Mouse (Mus musculus) heart, embryonic 14.5 days (tissue): ENCODE data around the gene Rnf24. TPM values are rescaled to one million over a fixed set of nuclear protein-coding genes. Genes with fewer than 3 reads are reported as not detected.
"Not testable (repeated sequence)": the region's sequence is repeated elsewhere in the genome, so short reads cannot be mapped to it uniquely, and the experiment has no call there.

Experiments
- ATAC-seq: fragments of 200-750 bp; cut with Nextera tagmentation; 2 replicates; pipeline ENCODE4 v1.8.0; 2017; ENCODE audit warnings: low read depth, moderate TSS enrichment; ENCODE audit not compliant: insufficient number of reproducible peaks, insufficient read depth, low FRiP score
- H3K27ac ChIP-seq, 2 experiments: fragments of 200-500 bp in 1 of 2; fragments of 300-500 bp in 1 of 2; sonication (generic) in 1 of 2; replicated peaks in 1 of 2; 2 replicates each; pipeline ENCODE4 v1.5.1; 2012 to 2014; ENCODE audit warnings: low read depth in 2 of 2, low read length in 2 of 2, control low read depth in 1 of 2, mild to moderate bottlenecking in 1 of 2, mixed read lengths in 1 of 2; ENCODE audit not compliant: control insufficient read depth in 1 of 2, insufficient read depth in 1 of 2
- H3K27me3 ChIP-seq: fragments of 300-500 bp; sonication (generic); 2 replicates; pipeline ENCODE4 v1.6.1; 2014; ENCODE audit warnings: mild to moderate bottlenecking, low read length, control low read depth; ENCODE audit not compliant: control insufficient read depth, insufficient read depth
- H3K36me3 ChIP-seq: fragments of 300-500 bp; sonication (generic); 2 replicates; pipeline ENCODE4 v1.6.1; 2014; ENCODE audit warnings: mild to moderate bottlenecking, control low read depth, low read length, mixed read lengths; ENCODE audit not compliant: control insufficient read depth, insufficient read depth
- H3K4me1 ChIP-seq, 2 experiments: fragments of 200-500 bp in 1 of 2; fragments of 300-500 bp in 1 of 2; sonication (generic) in 1 of 2; 2 replicates each; pipeline ENCODE4 v1.6.1; 2012 to 2014; ENCODE audit warnings: low read length in 2 of 2, control low read depth in 1 of 2, mixed read lengths in 1 of 2; ENCODE audit not compliant: control insufficient read depth in 2 of 2, insufficient read depth in 2 of 2
- H3K4me2 ChIP-seq: fragments of 300-500 bp; sonication (generic); 2 replicates; pipeline ENCODE4 v1.6.1; 2014; ENCODE audit warnings: mild to moderate bottlenecking, low read length
- H3K4me3 ChIP-seq, 2 experiments: fragments of 200-500 bp in 1 of 2; fragments of 300-500 bp in 1 of 2; sonication (generic) in 1 of 2; 2 replicates each; pipeline ENCODE4 v1.5.1; 2012 to 2014; ENCODE audit warnings: low read length in 2 of 2, mild to moderate bottlenecking in 2 of 2, control low read depth in 1 of 2, low read depth in 1 of 2, moderate library complexity in 1 of 2; ENCODE audit not compliant: control insufficient read depth in 1 of 2, insufficient read depth in 1 of 2
- H3K9ac ChIP-seq: fragments of 300-500 bp; sonication (generic); 2 replicates; pipeline ENCODE4 v1.6.1; 2014; ENCODE audit warnings: mild to moderate bottlenecking, low read length
- H3K9me3 ChIP-seq: fragments of 300-500 bp; sonication (generic); 2 replicates; pipeline ENCODE4 v1.6.1; 2016; ENCODE audit warnings: low read length, control low read depth; ENCODE audit not compliant: control insufficient read depth
- WGBS: fragments of 180-500 bp; shearing (Covaris S2); extraction: QIAGEN DNeasy Blood & Tissue Kit; methylation state at CpG from one replicate; pipeline ENCODE4 v1.1.7; 2014; 5-methylcytosine and 5-hydroxymethylcytosine counted together
- polyA plus RNA-seq: library from polyadenylated mRNA; unstranded; fragments of >200 nt; fragmentation: Nextera tagmentation; extraction: Ambion mirVana; gene quantifications from 2 replicates; pipeline ENCODE4 v1.2.1, GENCODE M21; 2014

The Rnf24 gene
- polyA plus RNA-seq, 1 experiment from 2014 or later, result 2.0 TPM

GRCm38 (mm10) chr2:131309296-131309695 is 43.4 kb downstream of the Rnf24 start:
- Histone ChIP-seq H3K4me2 (no peak overlapping the region), H3K9ac (no peak overlapping the region), H3K4me3 (no peak overlapping the region), H3K4me1 (no peaks in the 10 kb centered on the region), H3K9me3 (no peaks in the 10 kb centered on the region), H3K27me3 (no peaks in the 10 kb centered on the region), H3K36me3 (0 out of 2 replicates have a peak, but pooled peaks cover under 1% of the 10 kb centered on the region), H3K27ac (no peak overlapping the region)
- 57% methylated on average over 6 of the region's 6 CpGs for WGBS
- no peak for ATAC-seq

GRCm38 (mm10) chr2:131307822-131308221 is 44.9 kb downstream of the Rnf24 start:
- ATAC-seq, result no peak
- Histone ChIP-seq H3K36me3 (peaks cover 12% of the 10 kb centered on the region; the same call in 1 of the 2 replicates), H3K9me3 (no peaks in the 10 kb centered on the region), H3K9ac (no peak overlapping the region), H3K4me2 (no peak overlapping the region), H3K4me1 (no peaks in the 10 kb centered on the region), H3K27ac (no peak overlapping the region), H3K4me3 (no peak overlapping the region), H3K27me3 (no peaks in the 10 kb centered on the region)
- WGBS, result 83% methylated on average over 2 of the region's 2 CpGs

- H3K4me1 ChIP-seq, result no peaks in the 10 kb centered on the region
- no peak overlapping the region for H3K27ac ChIP-seq
- no peaks in the 10 kb centered on the region for H3K9me3 ChIP-seq
- H3K4me3 ChIP-seq, result no peak overlapping the region
- no peak overlapping the region for H3K4me2 ChIP-seq
- no peak overlapping the region for H3K9ac ChIP-seq
- H3K36me3 ChIP-seq, result peaks cover 15% of the 10 kb centered on the region; the same call in 1 of the 2 replicates
- H3K27me3 ChIP-seq, result no peaks in the 10 kb centered on the region
- WGBS, result 81% methylated on average over 5 of the region's 5 CpGs
- no peak for ATAC-seq
Observed at GRCm38 (mm10) chr2:131307391-131307790, 45.3 kb downstream of the Rnf24 start.

- H3K27ac ChIP-seq, H3K4me2 ChIP-seq, H3K4me1 ChIP-seq, H3K4me3 ChIP-seq, H3K9me3 ChIP-seq, H3K27me3 ChIP-seq, ATAC-seq, H3K9ac ChIP-seq: not testable (repeated sequence)
- 82% methylated on average over 1 of the region's 1 CpGs for WGBS
- H3K36me3 ChIP-seq, result peaks cover 22% of the 10 kb centered on the region
Observed at GRCm38 (mm10) chr2:131305226-131305625, 47.5 kb downstream of the Rnf24 start.

GRCm38 (mm10) chr2:131304497-131304896 is 48.2 kb downstream of the Rnf24 start:
- Histone ChIP-seq H3K27ac (no peak overlapping the region), H3K9me3 (no peaks in the 10 kb centered on the region), H3K27me3 (no peaks in the 10 kb centered on the region), H3K4me2 (no peak overlapping the region), H3K4me1 (no peaks in the 10 kb centered on the region), H3K4me3 (no peak overlapping the region), H3K9ac (no peak overlapping the region), H3K36me3 (peaks cover 23% of the 10 kb centered on the region)
- 78% methylated on average over 9 of the region's 9 CpGs for WGBS
- no peak for ATAC-seq

- H3K4me2 ChIP-seq, result no peak overlapping the region
- no peaks in the 10 kb centered on the region for H3K9me3 ChIP-seq
- no peaks in the 10 kb centered on the region for H3K27me3 ChIP-seq
- no peak overlapping the region for H3K27ac ChIP-seq
- H3K36me3 ChIP-seq, result peaks cover 43% of the 10 kb centered on the region
- H3K4me3 ChIP-seq, result no peak overlapping the region
- no peak for ATAC-seq
- H3K9ac ChIP-seq, result no peak overlapping the region
- H3K4me1 ChIP-seq, result no peaks in the 10 kb centered on the region
Observed at GRCm38 (mm10) chr2:131301635-131302034, 51.1 kb downstream of the Rnf24 start.

GRCm38 (mm10) chr2:131300485-131300884 is 52.2 kb downstream of the Rnf24 start:
- H3K36me3 ChIP-seq, result peaks cover 55% of the 10 kb centered on the region
- no peaks in the 10 kb centered on the region for H3K9me3 ChIP-seq
- no peak overlapping the region for H3K4me2 ChIP-seq
- no peaks in the 10 kb centered on the region for H3K4me1 ChIP-seq
- no peak for ATAC-seq
- no peak overlapping the region for H3K9ac ChIP-seq
- H3K4me3 ChIP-seq, result no peak overlapping the region
- H3K27ac ChIP-seq, result no peak overlapping the region
- no peaks in the 10 kb centered on the region for H3K27me3 ChIP-seq
- 80% methylated on average over 2 of the region's 2 CpGs for WGBS

- H3K27me3 ChIP-seq, H3K4me2 ChIP-seq, H3K4me1 ChIP-seq, H3K9me3 ChIP-seq, H3K4me3 ChIP-seq, ATAC-seq, H3K9ac ChIP-seq, H3K27ac ChIP-seq: not testable (repeated sequence)
- H3K36me3 ChIP-seq, result peaks cover 66% of the 10 kb centered on the region
- 77% methylated on average over 7 of the region's 7 CpGs for WGBS
Observed at GRCm38 (mm10) chr2:131298674-131299073, 54.0 kb downstream of the Rnf24 start.
